Mouse (Mus musculus) bone marrow, adult 2 months (tissue): ENCODE measurements around the gene Sntb2.

ENCODE experiments used
- CTCF ChIP-seq: fragments of 200-500 bp; IDR thresholded peaks from 2 replicates; pipeline ENCODE4 v1.5.1; 2011; ENCODE audit warnings: low read length, control low read depth; ENCODE audit not compliant: control insufficient read depth, insufficient read depth
- POLR2A ChIP-seq: fragments of 200-500 bp; IDR thresholded peaks from 2 replicates; pipeline ENCODE4 v1.6.1; 2011; ENCODE audit warnings: low read depth, mild to moderate bottlenecking, control low read depth, low read length, borderline replicate concordance; ENCODE audit not compliant: control insufficient read depth

- no peak for TF ChIP-seq POLR2A
- no peak for TF ChIP-seq CTCF
Observed at GRCm38 (mm10) chr8:106991393-106991792, 55.8 kb downstream of the Sntb2 start.
